Mouse (Mus musculus) layer of hippocampus, adult 9-10 months (tissue): ENCODE results near the gene Olfr309.
"Not testable (repeated sequence)": the region's sequence is repeated elsewhere in the genome, so short reads cannot be mapped to it uniquely, and the experiment has no call there.

Experiments
- DNase-seq: peaks from one replicate; pipeline ENCODE4 v3.0.0; 2022; ENCODE audit warnings: low spot score

Gene Olfr309

GRCm38 (mm10) chr7:86313608-86314007, at the start of gene Olfr309:
Olfr309 (minus strand) TSS chr7:86313708.
- no peak for DNase-seq

GRCm38 (mm10) chr7:86346296-86346695, 32.8 kb upstream of the Olfr309 start:
- DNase-seq: not testable (repeated sequence)

DNA sequence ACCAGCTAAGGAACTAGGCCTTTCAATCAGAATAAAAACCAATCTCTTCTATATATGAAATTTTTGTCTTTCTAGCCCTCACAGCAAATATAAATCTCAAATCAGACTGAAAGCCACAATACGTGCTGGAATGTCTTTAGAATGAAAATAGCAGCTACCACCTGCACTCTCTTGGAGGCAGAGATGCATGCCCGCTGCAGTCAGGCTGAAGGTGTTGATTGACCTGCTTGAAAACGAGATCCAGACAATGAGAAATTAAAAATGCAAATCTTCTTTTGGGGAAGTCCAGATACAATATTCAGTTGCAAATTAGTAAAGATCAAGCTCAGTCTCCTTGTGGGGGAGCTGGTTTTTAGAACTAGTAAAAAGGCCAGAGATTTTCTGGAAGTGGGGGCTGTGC, 30.7 kb upstream of the Olfr309 start:
- no peak for DNase-seq

- no peak for DNase-seq
Observed at GRCm38 (mm10) chr7:86342881-86343565, 29.5 kb upstream of the Olfr309 start.

GRCm38 (mm10) chr7:86337486-86337885, 24.0 kb upstream of the Olfr309 start, which contains the start of gene Olfr307:
Olfr307 (minus strand) TSS chr7:86337586.
- no peak for DNase-seq

- no peak for DNase-seq
Observed at GRCm38 (mm10) chr7:86325530-86325929, 12.0 kb upstream of the Olfr309 start, which contains the start of gene Olfr308. Olfr308 (minus strand) TSS chr7:86325630.

GRCm38 (mm10) chr7:86321323-86321722, 7.8 kb upstream of the Olfr309 start:
- no peak for DNase-seq

- no peak for DNase-seq
Observed at GRCm38 (mm10) chr7:86277072-86277471, 36.4 kb downstream of the Olfr309 start, which contains the start of gene Olfr310. Olfr310 (minus strand) TSS chr7:86277172.
